Mouse (Mus musculus): ENCODE measurements at regions not wholly inside any gene's neighbourhood (a gene's known extent, or its start where the extent isn't known, plus 50 kb on each side); places are given as distances from the start of the nearest gene placed in this dataset.

DNA sequence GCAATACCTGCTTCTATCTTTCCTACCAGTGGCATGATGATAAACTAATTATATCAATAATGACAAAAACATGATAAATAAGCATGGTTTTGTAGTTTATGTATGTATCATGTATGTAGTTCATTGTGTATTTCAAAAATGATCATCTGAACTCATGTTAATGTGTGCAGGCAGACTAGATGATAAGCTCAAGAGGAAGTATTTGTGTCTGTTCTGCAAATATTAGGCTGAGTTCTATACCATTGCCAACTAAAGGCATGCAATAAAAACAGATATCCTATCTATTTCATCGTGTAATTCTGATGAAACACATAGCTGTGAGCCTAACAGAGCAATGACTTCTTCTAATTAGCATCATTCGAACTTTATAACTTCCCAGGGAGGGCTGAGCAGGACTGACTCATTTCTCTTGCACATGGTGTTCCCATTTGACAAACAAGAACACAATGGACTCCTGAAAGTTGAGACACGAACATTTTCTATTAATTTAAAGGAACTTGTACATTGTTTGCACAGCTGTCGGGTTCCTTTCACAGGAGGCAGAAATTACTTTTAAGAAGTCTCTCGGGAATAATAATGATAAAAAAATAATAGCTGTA, 74.3 kb downstream of the Rgs2 start:
- TF ChIP-seq KAT2A (IDR thresholded peaks at IDR 0.05; ENCODE audit: insufficient replicate concordance, low read length), result no peak
- TF ChIP-seq MAFK (IDR thresholded peaks at IDR 0.05; ENCODE audit: insufficient replicate concordance, low read length), result no peak
- TF ChIP-seq E2F4 (IDR thresholded peaks at IDR 0.05; ENCODE audit: insufficient replicate concordance, low read depth, low read length), result no peak
- no peak for TF ChIP-seq IRF4 (IDR thresholded peaks at IDR 0.05; ENCODE audit: low read depth, low read length)
- no peak for TF ChIP-seq HCFC1 (IDR thresholded peaks at IDR 0.05; ENCODE audit: low read depth, low read length)
- TF ChIP-seq JUN (IDR thresholded peaks at IDR 0.05; ENCODE audit: insufficient read depth, low read depth, low read length), result no peak
- dilution Hi-C loops (cut with MboI; ENCODE audit: extremely low pct_ligation_motif_present, extremely low pct_unique_long_range_greater_than_20kb, low sequenced_read_pairs) (no loop called here), in situ Hi-C loops (cut with MboI; ENCODE audit: low pct_ligation_motif_present, low pct_unique_long_range_greater_than_20kb, low sequenced_read_pairs) (no loop called here)
- Histone ChIP-seq H3K79me2 (replicated peaks; ENCODE audit: control insufficient read depth, extremely low read depth, insufficient read depth, poor library complexity, severe bottlenecking) (no peaks in the 10 kb centered on the region), H3K9me3 (replicated peaks; ENCODE audit: low read length) (no peaks in the 10 kb centered on the region), H3K4me3 (replicated peaks in 1 of 3; ENCODE audit: low read depth in 2 of 3, low read length in 2 of 3, poor library complexity in 1 of 3) (no peak overlapping the region), H3K4me1 (ENCODE audit: control insufficient read depth in 1 of 2, insufficient read depth in 2 of 2) (no peaks in the 10 kb centered on the region), H3K36me3 (replicated peaks in 1 of 2; ENCODE audit: control insufficient read depth in 1 of 2, insufficient read depth in 1 of 2, low read length in 1 of 2) (no peaks in the 10 kb centered on the region), H3K27me3 (replicated peaks) (no peaks in the 10 kb centered on the region), H3K27ac (ENCODE audit: insufficient read depth, low read depth) (no peak overlapping the region), H3K9ac (ENCODE audit: insufficient read depth, low read depth) (no peak overlapping the region), H3K4me2 (ENCODE audit: insufficient read depth, low read depth, poor library complexity, severe bottlenecking) (no peak overlapping the region)
- DNase-seq (ENCODE audit: extremely low read depth), result no peak

DNA sequence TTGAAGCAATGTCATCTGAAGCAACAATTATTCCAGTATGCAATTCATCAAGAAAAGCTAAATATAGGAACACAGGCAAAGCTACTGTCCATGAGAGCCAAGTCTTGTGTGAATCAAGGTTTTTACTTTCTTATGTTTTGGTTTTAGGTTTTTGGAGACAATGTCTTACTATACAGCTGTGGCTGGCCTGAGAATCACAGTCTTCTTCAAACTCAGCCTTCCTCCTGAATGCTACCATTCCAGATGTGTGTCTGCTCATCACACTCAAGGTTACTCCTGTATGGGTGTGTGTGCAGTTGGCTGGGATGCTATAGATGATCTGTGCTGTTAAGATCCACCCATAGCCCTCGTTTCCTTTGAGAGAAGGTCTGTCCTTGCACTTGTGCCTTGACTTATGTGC, 81.5 kb downstream of the Rgs2 start:
- no peaks in the 10 kb centered on the region for H3K36me3 ChIP-seq (replicated peaks in 1 of 2; ENCODE audit: control insufficient read depth in 1 of 2, insufficient read depth in 1 of 2, low read length in 1 of 2)
- H3K27me3 ChIP-seq (replicated peaks), result no peaks in the 10 kb centered on the region
- no peak for DNase-seq (ENCODE audit: extremely low read depth)
- no peak overlapping the region for H3K4me2 ChIP-seq (ENCODE audit: insufficient read depth, low read depth, poor library complexity, severe bottlenecking)
- H3K79me2 ChIP-seq (replicated peaks; ENCODE audit: control insufficient read depth, extremely low read depth, insufficient read depth, poor library complexity, severe bottlenecking), result no peaks in the 10 kb centered on the region
- dilution Hi-C loops (cut with MboI; ENCODE audit: extremely low pct_ligation_motif_present, extremely low pct_unique_long_range_greater_than_20kb, low sequenced_read_pairs), result no loop called here
- H3K4me3 ChIP-seq (replicated peaks in 1 of 3; ENCODE audit: low read depth in 2 of 3, low read length in 2 of 3, poor library complexity in 1 of 3), result no peak overlapping the region
- TF ChIP-seq CHD1 (IDR thresholded peaks at IDR 0.05; ENCODE audit: low read depth, low read length) (no peak), ZKSCAN1 (IDR thresholded peaks at IDR 0.05; ENCODE audit: borderline replicate concordance, low read depth, low read length) (no peak), ZC3H11A (IDR thresholded peaks at IDR 0.05; ENCODE audit: low read depth, low read length) (no peak), SIN3A (IDR thresholded peaks at IDR 0.05; ENCODE audit: low read length) (no peak), TBP (conservative IDR thresholded peaks at IDR 0.05; ENCODE audit: low read depth, low read length) (no peak), USF1 (IDR thresholded peaks at IDR 0.05; ENCODE audit: low read depth, low read length) (no peak), RCOR1 (conservative IDR thresholded peaks at IDR 0.05; ENCODE audit: low read depth, low read length) (no peak), MYC (IDR thresholded peaks at IDR 0.05; ENCODE audit: low read depth, low read length) (no peak), ETS1 (conservative IDR thresholded peaks at IDR 0.05; ENCODE audit: low read depth, low read length) (no peak), MXI1 (IDR thresholded peaks at IDR 0.05; ENCODE audit: low read depth, low read length) (no peak), TCF12 (IDR thresholded peaks at IDR 0.05; ENCODE audit: low read depth, low read length) (no peak), BHLHE40 (IDR thresholded peaks at IDR 0.05; ENCODE audit: low read depth, low read length) (no peak), POLR2A (IDR thresholded peaks at IDR 0.05; ENCODE audit: low read depth, low read length) (no peak), NRF1 (IDR thresholded peaks at IDR 0.05; ENCODE audit: low read depth, low read length) (no peak), POLR2AphosphoS2 (IDR thresholded peaks at IDR 0.05; ENCODE audit: low read depth, low read length) (no peak), MAX (IDR thresholded peaks at IDR 0.05; ENCODE audit: low read length) (no peak)
- peaks cover 3 to 15% of the 10 kb centered on the region in 2 experiments; a peak in 3 of 4 replicates for H3K4me1 ChIP-seq (ENCODE audit: control insufficient read depth in 1 of 2, insufficient read depth in 2 of 2)
- no peak overlapping the region for H3K9ac ChIP-seq (ENCODE audit: insufficient read depth, low read depth)
- H3K9me3 ChIP-seq (replicated peaks; ENCODE audit: low read length), result no peaks in the 10 kb centered on the region
- in situ Hi-C loops (cut with MboI; ENCODE audit: low pct_ligation_motif_present, low pct_unique_long_range_greater_than_20kb, low sequenced_read_pairs), result no loop called here
- no peak overlapping the region for H3K27ac ChIP-seq (ENCODE audit: insufficient read depth, low read depth)

All from CH12.LX (cell line).